Mouse (Mus musculus) liver, adult 2 months (tissue): ENCODE measurements at regions not wholly inside any gene's neighbourhood (a gene's known extent, or its start where the extent isn't known, plus 50 kb on each side); places are given as distances from the start of the nearest gene placed in this dataset.

Experiments used
- CTCF ChIP-seq: fragments of 200-500 bp; IDR thresholded peaks from 2 replicates; pipeline ENCODE4 v1.5.1; 2011; ENCODE audit warnings: low read depth, low read length, control low read depth
- POLR2A ChIP-seq: fragments of 200-500 bp; IDR thresholded peaks from 2 replicates; pipeline ENCODE4 v1.6.1; 2011; ENCODE audit warnings: low read length, control low read depth; ENCODE audit not compliant: insufficient read depth; ENCODE audit errors: extremely low read depth

DNA sequence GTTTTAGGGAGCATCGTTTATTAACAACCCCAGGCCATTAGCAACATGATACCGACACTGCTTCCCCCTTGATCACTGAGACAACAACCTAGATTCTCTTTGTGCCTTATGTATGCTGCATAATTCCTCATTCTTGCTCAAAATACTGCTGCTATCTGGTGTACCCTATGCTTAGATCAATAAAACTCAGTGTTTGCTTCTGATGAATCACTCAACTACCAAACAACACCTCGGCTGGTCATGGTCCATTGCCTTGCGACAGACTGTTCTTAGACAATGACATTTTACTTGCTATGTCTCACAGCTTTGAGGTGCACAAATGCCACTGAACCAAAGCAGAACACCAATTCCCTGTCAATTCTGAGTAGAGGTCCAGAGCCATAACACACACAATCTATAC is 72.3 kb upstream of the Trh start:
- TF ChIP-seq CTCF: no peak
- TF ChIP-seq POLR2A: no peak
